Mouse (Mus musculus): ENCODE measurements at regions not wholly inside any gene's neighbourhood (a gene's known extent, or its start where the extent isn't known, plus 50 kb on each side); places are given as distances from the start of the nearest gene placed in this dataset.
A peak's percentile ranks its signal among the peaks of the same experiment; 100 is the strongest.

- DNase-seq: no peak
Observed at GRCm38 (mm10) chr13:111980205-111980595, 171.4 kb upstream of the Map3k1 start.

DNA sequence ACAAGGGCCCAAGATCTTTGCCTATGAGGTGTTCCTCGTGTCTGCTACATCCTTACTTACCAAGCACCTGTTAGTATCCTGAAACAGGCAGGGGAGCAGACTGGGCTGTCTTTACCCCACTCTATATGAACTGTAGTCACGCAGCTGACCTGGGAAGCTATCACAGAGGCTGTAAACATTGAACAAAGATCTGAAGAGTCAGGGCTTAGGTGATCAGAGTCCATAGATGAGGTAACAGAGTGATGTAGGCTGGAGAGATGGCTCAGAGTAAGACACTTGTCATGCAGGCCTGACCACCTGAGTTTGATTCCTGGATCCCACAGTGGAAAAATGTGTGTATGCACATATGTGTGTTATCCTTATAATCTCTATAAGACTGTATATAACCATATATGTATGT lies 172.3 kb upstream of the Map3k1 start:
- no peak for DNase-seq

- no peak for DNase-seq
Observed at GRCm38 (mm10) chr13:111982796-111983460, 174.1 kb upstream of the Map3k1 start.

GRCm38 (mm10) chr13:111984081-111984574 lies 175.3 kb upstream of the Map3k1 start:
- DNase-seq: no peak

DNA sequence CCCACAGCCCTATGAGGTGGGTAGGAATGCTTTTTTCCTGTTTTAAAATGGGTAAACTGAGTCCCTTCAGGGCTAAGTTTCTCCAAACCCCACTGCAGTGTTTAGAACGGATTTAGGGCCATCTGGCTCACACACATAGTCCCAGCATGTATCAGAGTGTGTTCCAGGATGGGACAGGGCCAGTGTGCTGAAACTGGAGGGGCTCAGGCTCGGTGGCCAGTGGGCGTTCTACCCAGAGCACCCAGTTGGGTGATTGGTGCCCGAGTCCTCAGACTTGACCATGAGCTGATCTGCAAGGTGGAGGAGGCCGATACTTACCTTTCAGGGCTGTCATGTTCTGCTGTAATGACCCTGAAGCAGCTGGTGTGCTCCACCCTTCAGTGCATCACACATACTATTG lies 176.6 kb upstream of the Map3k1 start:
- DNase-seq: no peak

GRCm38 (mm10) chr13:111986681-111987080 lies 177.9 kb upstream of the Map3k1 start:
- no peak for DNase-seq

DNA sequence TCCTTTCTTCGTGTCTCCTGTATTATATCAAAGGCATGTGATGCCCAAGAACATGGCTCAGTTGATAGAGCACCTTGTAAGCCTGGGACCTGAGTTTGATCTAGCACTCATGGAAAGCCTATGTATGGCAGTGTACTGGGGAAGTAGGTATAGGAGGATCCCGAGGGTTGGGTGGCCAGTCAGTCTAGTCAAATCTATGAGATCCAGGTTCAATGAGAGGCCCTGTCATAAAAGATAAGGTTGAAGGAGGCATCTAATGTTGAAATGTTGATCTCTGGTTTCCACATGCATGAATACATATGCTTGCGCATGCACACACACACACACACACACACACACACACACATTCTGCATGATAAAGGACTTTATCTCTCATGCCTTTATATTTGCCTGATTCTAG lies 178.6 kb upstream of the Map3k1 start:
- DNase-seq: no peak

- DNase-seq: no peak
Observed at GRCm38 (mm10) chr13:111990913-111991534, 182.2 kb upstream of the Map3k1 start.

- DNase-seq: no peak
Observed at GRCm38 (mm10) chr13:111992075-111992847, 183.5 kb upstream of the Map3k1 start.

GRCm38 (mm10) chr13:111994862-111995490 lies 186.2 kb upstream of the Map3k1 start:
- DNase-seq: no peak

- no peak for DNase-seq
Observed at GRCm38 (mm10) chr13:111995716-111996115, 186.9 kb upstream of the Map3k1 start.

DNA sequence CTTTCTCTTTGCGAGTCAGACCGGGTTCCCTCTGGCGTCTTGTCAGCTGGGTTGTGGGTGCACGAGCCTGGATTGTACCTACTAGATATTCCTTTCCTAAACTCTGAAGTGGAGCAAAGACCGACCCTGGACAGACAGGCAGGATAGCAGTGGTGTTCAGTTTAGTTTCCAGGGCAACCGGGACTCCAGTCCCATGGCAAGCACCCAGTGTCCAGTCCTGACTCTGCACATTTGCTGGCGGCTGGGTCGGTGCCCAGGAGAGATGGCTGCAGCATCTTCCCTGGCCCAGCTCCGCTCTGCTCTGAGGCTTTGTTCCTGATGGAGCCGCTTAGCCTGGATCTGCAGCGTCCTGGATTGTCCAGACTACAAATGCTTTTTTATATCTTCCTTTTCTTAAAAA lies 188.1 kb upstream of the Map3k1 start:
- peak; percentile 64 for DNase-seq

DNA sequence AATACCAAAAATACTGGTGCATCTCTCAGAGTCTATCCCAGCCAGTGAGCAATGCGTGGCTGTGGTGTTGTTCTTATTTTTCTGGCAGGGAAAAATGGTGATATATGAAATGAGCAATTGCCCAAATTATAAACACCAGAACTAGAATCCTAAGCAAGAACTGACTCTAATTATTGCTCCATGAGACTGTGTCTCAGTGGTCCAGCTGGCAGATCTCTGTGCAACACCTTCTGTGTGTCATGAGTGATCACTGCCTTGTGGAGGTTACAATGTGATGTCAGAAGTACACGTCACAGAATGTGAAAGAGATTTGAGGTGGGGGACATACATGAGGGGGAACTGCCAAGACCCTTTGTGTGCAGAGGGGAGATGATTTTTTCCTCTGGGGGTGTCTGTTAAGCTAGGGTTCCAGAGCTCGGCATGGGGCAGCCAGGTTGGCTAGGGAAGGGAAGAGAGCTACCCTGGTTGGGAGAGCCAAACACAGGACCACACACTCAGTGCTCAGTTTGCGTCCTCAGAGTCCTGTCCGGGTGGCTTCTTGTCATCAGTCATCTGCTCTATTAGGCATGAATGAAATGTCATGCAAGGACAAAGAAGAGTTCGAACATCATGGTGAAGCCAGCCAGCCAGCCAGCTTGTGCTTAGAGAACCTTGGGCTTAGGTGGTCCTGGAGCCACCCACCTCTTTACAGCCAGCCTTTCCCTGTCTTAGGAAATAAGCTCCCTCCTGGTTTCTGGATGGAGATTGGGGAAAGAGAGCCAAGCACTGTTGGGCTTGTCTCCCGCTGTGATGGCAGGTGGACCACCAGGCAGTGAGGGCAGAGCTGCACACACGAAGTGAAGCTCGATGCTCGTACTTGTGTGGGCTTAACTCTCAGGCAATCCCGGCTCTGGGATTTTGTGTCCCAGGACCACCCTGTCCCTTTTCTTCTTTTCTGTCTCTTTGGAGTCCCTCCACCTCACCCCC lies 189.5 kb upstream of the Map3k1 start:
- DNase-seq: no peak

DNA sequence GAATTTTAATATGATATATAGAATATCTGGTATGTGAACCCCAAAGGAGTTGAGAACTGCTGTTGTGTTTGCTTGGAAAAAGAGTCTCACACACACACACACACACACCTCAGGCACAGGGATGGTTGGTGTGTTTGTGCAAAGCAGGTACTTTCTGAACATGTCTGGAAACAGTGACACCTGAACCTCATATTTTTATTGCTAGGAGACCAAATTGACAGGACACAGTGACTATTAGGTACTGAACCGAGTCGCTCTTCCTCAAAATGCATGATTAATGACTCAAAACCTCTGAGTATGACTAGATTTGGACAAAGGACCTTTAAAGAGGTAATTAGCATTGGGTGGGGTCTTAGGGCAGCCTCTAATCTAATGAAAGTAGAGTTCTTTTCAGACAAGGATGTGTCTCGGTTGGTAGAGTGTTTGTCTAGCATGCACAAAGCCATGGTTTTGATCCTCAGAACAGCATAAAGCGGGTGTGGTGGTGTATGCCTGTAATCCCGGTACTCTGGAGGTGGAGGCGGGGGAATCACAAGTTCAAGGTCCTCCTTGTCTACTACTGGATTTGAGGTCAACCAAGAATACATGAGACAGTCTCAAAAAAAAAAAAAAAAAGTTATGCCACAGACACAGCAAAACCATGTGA lies 191.0 kb upstream of the Map3k1 start:
- no peak for DNase-seq

GRCm38 (mm10) chr13:112000293-112000665 lies 191.5 kb upstream of the Map3k1 start:
- no peak for DNase-seq

DNA sequence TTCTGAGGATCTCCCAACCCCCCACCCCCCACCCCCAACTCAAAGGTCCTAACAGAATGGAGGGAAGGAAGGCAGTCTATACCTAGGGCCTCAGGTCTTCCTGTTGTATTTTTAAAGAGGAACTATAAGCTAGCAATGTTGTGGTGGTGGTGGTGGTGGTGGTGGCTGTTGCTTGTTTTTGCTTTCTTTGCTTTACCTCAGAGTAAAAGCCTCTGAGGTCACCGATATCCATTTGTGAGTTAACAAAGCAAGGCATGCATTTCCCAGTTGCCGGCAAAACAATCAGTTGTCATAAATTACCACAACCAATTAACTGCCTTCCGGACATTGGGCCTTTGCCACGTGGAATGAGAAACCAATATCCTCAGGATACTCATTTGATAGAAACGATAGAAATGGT lies 191.9 kb upstream of the Map3k1 start:
- no peak for DNase-seq

DNA sequence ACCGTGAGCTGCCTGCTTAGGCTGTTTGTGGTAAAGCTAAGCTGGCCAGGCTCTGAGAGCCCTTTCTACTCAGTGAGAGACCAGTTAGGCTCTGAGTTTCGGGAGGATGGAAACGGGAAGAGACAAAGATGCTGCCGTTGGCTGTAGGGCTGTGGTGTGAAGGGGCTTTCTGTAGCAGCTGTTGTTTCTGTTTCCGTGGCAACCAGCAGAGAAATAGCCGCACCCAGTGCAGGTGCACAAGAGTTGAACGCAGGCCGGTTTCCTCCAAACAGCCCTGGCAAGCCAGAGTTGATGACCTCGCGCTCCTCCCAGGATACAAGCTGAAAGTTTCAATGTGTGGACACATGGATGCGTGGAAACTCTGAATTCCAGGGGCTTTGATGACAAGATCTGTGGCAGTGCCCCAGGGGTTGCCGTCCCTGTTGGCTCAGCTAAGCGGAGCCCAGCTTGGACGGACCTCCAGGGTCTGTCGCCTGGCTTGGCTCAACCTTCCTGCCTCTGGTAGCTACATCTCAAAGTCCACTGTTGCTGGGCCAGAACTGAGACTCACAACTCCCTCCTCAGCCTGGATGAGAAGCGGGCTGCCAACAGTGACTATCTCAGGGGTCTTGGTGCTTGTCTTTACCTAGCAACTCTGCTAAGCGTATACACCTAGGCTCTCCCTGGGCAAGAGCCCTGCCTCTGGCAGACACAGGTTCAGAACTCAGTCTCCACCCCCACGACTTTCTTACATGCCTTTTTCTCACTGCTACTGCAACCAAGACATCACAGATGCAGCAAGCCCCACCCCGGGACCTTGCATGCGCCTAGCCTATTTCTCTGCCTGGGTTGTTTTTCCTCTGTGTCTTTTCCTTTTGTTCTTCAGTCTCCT lies 192.6 kb upstream of the Map3k1 start:
- DNase-seq: no peak

DNA sequence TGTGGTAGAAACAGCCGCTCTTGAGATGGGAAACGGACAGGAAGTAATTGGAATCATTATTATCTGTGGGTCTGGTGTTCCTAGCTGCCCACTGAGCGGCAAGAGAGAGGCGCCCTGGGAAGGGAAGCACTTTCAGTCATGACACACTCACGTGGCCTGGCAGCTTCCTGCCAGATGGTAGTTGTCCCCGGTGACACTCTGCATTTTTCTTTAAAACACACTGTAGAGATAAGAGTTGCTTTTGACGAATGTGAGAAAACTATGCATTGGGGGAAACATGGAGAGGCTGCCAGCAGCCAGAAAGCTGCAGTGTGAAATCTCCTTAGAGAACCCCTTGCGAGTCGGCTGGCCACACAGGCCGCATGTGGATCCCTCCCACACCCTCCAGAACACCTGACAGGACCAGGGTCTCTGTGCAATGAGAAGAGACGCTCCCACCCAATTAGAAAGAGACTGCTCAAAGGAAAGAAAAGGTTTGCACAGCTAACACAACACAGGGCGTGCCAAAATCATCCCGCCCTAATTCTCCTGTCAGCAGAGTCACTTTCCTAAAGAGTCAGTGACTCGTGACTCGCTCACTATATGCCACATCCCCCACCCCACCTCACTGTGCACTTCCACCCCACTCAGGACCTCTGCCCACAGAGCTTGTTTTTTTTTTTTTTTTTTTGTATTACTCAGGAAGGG lies 194.0 kb upstream of the Map3k1 start:
- no peak for DNase-seq

GRCm38 (mm10) chr13:112003445-112003844 lies 194.7 kb upstream of the Map3k1 start:
- DNase-seq: no peak

DNA sequence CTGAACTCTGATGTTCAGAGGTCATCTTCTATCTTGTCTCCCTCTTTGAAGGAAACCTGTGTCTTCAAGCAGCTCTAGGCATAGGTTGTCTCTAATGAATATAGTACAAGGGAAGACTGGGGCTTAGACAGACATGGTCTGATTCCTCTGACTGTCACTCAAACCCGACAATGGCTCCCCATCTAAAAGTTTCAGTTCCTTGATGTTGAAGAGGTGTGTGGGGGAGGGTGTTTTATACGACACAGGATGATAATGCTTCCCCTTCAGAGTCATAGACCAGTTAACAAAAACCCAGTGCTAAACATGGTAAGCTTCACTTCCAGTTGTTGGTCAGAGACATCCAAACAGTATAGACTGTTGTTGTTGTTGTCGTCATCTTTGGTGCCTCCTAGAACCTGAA lies 195.3 kb upstream of the Map3k1 start:
- DNase-seq: no peak

Data from cerebellum, adult 11 months (tissue).